9 mouse cellular contexts compared by ENCODE assay signal in the genomic region with DNA sequence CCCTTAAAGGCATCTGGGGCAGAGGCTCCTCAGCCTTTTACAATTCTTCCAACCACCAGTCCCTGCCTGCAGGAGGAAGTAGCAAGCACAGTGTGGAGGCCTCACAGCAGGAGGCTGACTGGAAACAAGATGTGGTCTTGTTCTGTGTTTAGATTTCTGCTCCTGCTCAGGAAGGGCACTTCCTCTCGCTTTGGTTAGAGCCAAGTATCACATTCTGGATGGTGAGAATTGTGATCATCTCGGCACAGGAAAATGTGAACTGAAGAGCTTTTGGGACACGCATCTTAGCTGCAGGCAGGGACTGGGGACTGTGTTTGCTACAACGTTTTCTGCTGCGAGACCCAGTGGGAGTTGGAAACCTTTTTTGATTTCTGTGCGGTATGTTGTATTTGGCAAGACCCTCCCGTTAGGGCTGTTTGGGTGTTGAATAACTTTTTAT.
DNase-seq lines count a peak whose midpoint lies in the region; ATAC-seq and TF ChIP-seq lines count a peak whose summit lies in the region.
"Had no signal": no experiment of that assay in that cellular context is flagged by ENCODE, and none has a peak within 500 bp of the region (broad histone marks: within the 10 kb centered on the region; RNA-seq: fewer than 3 reads in every experiment).

No protein-coding gene starts in this region.

- no peaks in the 10 kb centered on the region for H3K9me3 ChIP-seq in lung, embryonic 14.5 days (ENCODE audit: low read depth, low read length)
- H3K9me3 ChIP-seq in heart, embryonic 12.5 days (replicated peaks), result no peaks in the 10 kb centered on the region
- H3K9me3 ChIP-seq in limb, embryonic 15.5 days, result no peaks in the 10 kb centered on the region
- H3K9me3 ChIP-seq: neural tube, embryonic 13.5 days had no signal

- H3K4me3 ChIP-seq in lung, embryonic 14.5 days (ENCODE audit: low read depth, low read length), result no peak overlapping the region
- no peak overlapping the region for H3K4me3 ChIP-seq in lung, adult 2 months (replicated peaks; ENCODE audit: extremely low read depth, low read depth, low read length)
- no peak overlapping the region for H3K4me3 ChIP-seq in heart, embryonic 12.5 days
- no peak overlapping the region for H3K4me3 ChIP-seq in limb, embryonic 15.5 days
- H3K4me3 ChIP-seq: neural tube, embryonic 13.5 days had no signal

- H3K4me1 ChIP-seq in lung, embryonic 14.5 days (ENCODE audit: insufficient read depth), result 0 out of 2 replicates have a peak, but pooled peaks cover 3% of the 10 kb centered on the region
- H3K4me1 ChIP-seq in lung, adult 2 months (ENCODE audit: control insufficient read depth, insufficient read depth, low read length), result no peaks in the 10 kb centered on the region; the same call in 1 of the 2 replicates
- H3K4me1 ChIP-seq in heart, embryonic 12.5 days (replicated peaks), result peaks cover 7% of the 10 kb centered on the region; the same call in 1 of the 2 replicates
- peaks cover 16% of the 10 kb centered on the region; the same call in 1 of the 2 replicates for H3K4me1 ChIP-seq in limb, embryonic 15.5 days

- H3K27me3 ChIP-seq in lung, embryonic 14.5 days (ENCODE audit: insufficient read depth, low read length), result no peaks in the 10 kb centered on the region
- no peaks in the 10 kb centered on the region for H3K27me3 ChIP-seq in heart, embryonic 12.5 days (replicated peaks)
- no peaks in the 10 kb centered on the region for H3K27me3 ChIP-seq in limb, embryonic 15.5 days
- H3K27me3 ChIP-seq: neural tube, embryonic 13.5 days had no signal

- H3K9ac ChIP-seq in lung, embryonic 14.5 days, result no peak overlapping the region
- no peak overlapping the region for H3K9ac ChIP-seq in heart, embryonic 12.5 days
- H3K9ac ChIP-seq in limb, embryonic 15.5 days, result no peak overlapping the region
- H3K9ac ChIP-seq: neural tube, embryonic 13.5 days had no signal

- no peak; the same call in 1 of the 2 replicates for TF ChIP-seq CTCF in lung, embryonic 14.5 days (IDR thresholded peaks at IDR 0.05; ENCODE audit: low read depth)
- TF ChIP-seq CTCF in lung, adult 2 months (IDR thresholded peaks at IDR 0.05; ENCODE audit: insufficient read depth, low read length), result no peak

- peak overlapping the region; percentile 50; the same call in 1 of the 2 replicates for H3K27ac ChIP-seq in lung, embryonic 14.5 days (ENCODE audit: low read depth)
- H3K27ac ChIP-seq in heart, embryonic 12.5 days (ENCODE audit: poor library complexity, severe bottlenecking), result peak overlapping the region; percentile 24
- H3K27ac ChIP-seq in limb, embryonic 15.5 days, result peak overlapping the region; percentile 74
- H3K27ac ChIP-seq: neural tube, embryonic 13.5 days had no signal

- 33% methylated on average over 7 of the region's 7 CpGs for WGBS in lung, embryonic 14.5 days
- WGBS in lung, adult 2 months, result 20% methylated on average over 7 of the region's 7 CpGs
- 24% methylated on average over 7 of the region's 7 CpGs for WGBS in heart, embryonic 12.5 days
- 22% methylated on average over 7 of the region's 7 CpGs for WGBS in limb, embryonic 15.5 days

- no peak for TF ChIP-seq POLR2A in lung, adult 2 months (IDR thresholded peaks at IDR 0.05; ENCODE audit: borderline replicate concordance, extremely low read depth, low read depth, low read length)

- peak; percentile 70 for ATAC-seq in lung, embryonic 14.5 days (ENCODE audit: insufficient read depth)
- peak; percentile 59 for ATAC-seq in heart, embryonic 12.5 days (ENCODE audit: insufficient number of reproducible peaks, low FRiP score)
- peak; percentile 80 for ATAC-seq in limb, embryonic 15.5 days (ENCODE audit: insufficient number of reproducible peaks, low FRiP score, low TSS enrichment, low read depth)

- H3K36me3 ChIP-seq in lung, embryonic 14.5 days (ENCODE audit: insufficient read depth), result no peaks in the 10 kb centered on the region
- no peaks in the 10 kb centered on the region for H3K36me3 ChIP-seq in heart, embryonic 12.5 days
- no peaks in the 10 kb centered on the region for H3K36me3 ChIP-seq in limb, embryonic 15.5 days
- H3K36me3 ChIP-seq: neural tube, embryonic 13.5 days had no signal

- H3K4me2 ChIP-seq in lung, embryonic 14.5 days, result no peak overlapping the region
- no peak overlapping the region for H3K4me2 ChIP-seq in heart, embryonic 12.5 days
- 0 out of 2 replicates have a peak overlapping the region, but pooled peaks have one; percentile 3 for H3K4me2 ChIP-seq in limb, embryonic 15.5 days
- H3K4me2 ChIP-seq: neural tube, embryonic 13.5 days had no signal

- peak; percentile 70 for DNase-seq in lung, embryonic 14.5 days
- DNase-seq in lung, adult 2 months, result no peak
- DNase-seq in cerebellum, postnatal 25 days, result peak; percentile 43 to 64
- peak; percentile 59 for DNase-seq in telencephalon, adult 2 months (ENCODE audit: low read depth, low spot score)
- DNase-seq in B cell, adult 2 months, result no peak
- no peak for DNase-seq in kidney, adult 8-10 months

Comparison
In these comparisons a context has a peak if more than half of its experiments do, and no peak if none do; other contexts are left out.
1. DNase-seq: peak in lung, embryonic 14.5 days (single experiment), cerebellum, postnatal 25 days (2 of 2) and telencephalon, adult 2 months (single experiment); none in lung, adult 2 months (single experiment), B cell, adult 2 months (0 of 2) and kidney, adult 8-10 months (0 of 2).
2. H3K27ac ChIP-seq: peak in every context shown above with its lines; median percentile 74 in limb, embryonic 15.5 days; 50 in lung, embryonic 14.5 days; 24 in heart, embryonic 12.5 days.
3. Peak in every context shown above with its lines, with median percentiles within 50 percentile points of each other: ATAC-seq.